Mouse (Mus musculus): ENCODE measurements at regions not wholly inside any gene's neighbourhood (a gene's known extent, or its start where the extent isn't known, plus 50 kb on each side); places are given as distances from the start of the nearest gene placed in this dataset.

DNA sequence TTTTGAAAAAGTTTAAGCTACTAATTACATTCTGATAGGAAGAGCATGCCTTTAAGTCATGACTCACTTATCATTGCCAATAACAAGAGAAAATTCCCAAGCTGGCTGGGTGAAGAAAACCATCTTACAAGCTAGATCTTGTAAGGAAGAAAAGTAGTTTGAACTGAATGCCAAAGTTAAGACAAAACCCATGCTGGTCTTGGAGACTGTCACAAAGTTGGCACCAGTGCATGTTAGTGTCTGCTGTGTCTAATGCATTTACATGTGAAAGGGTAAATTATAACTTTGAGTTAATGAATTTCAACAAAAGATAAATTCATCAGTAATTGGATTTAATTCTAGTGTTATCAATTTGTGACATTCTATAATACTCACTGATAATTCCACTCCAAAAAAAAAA is 533.6 kb upstream of the Fam241a start:
- no peak for DNase-seq (ENCODE audit: inconsistent ontology term)

DNA sequence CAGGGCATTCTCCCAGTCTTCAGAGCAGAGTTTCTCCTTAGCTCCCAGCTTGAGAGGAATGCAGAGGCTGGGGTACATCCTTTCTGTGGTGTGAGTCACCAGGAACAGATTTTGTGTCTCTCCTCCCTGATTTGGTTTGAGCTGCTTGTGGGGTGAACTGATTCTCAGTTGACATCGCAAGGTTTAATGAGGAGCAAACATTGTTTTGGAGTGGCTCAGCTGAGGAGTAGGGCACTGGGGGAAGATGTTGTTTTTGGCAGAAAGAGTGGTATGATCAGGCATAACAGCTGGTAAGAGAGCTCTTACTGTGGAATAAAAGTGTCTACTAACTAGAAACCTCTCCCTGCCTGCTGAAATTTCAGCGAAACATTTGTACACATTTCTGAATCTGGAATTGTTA is 519.4 kb upstream of the Fam241a start:
- DNase-seq (ENCODE audit: inconsistent ontology term): peak; percentile 64

DNA sequence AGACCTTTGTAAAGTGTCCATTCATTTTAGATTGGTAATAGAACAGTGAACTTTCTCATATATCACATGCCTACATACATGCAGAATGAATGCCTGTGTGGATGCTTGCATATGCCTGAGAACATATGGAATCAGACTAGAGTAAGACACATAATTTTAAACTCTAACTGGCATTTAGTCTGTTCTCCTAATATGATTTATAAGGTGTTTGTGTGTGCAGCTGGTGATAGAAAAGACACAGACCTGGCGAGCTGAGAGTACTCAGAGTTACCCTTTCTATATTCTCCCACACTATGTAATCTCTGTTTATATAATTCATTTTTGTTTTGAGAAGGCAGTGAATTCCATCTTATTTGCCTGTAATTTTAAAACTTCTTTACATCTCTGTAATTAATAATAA is 517.4 kb upstream of the Fam241a start:
- no peak for DNase-seq (ENCODE audit: inconsistent ontology term)

DNA sequence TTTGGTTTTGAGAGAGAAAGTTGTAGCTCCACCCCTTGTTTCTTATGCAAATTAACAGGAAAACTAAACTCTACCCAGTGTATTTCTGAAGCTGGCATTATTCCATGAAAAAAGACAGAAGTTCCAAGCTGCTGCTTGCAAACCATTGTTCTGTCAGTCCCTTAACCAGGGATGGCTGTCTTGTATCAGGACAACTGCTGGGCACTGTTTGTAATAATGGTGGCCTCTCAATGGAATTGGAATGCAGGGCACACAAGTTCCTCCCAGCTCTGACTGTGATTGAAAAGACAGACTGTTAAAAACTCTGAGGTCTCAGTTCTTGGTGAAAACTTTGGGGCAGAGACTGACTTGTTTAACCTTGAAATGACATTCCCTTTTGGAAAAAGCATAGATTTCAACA is 516.0 kb upstream of the Fam241a start:
- DNase-seq (ENCODE audit: inconsistent ontology term): no peak

DNA sequence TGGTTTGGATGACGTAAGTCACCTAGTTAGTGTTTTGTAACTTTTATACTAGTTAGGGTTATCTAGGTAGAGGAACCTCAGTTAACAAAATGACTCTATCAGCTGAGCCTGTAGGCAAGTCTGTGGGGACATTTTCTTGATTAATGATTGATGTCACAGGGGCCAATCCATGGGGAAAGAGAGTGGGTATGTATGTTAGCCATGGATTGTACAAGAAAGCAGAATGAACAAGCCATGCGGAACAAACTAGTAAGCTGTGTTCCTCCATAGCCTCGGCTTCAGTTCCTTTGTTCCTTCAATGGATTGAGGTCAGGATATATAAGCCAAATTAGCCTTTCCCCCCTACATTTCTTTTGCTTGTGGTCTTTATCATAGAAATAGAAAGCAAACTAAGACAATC is 498.7 kb upstream of the Fam241a start:
- no peak for DNase-seq (ENCODE audit: inconsistent ontology term)

DNA sequence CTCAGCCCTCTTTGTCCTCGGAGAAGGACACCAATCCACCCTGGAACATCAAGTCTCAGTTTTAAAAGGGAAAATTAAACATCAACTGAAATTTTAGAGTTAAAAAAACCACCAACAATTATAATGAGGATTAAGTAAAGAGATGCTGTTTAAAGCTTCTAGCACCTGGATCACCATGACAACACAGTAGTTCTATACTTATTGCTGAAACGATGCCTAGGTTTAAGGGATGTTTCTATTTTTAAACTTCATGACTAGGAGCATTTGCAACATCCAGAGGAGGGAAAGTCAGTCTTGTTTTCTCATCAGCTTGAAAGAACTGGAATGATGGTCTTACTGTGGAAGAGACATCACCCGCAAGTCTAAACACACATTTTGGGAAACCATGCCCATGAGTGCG is 484.5 kb upstream of the Fam241a start:
- DNase-seq (ENCODE audit: inconsistent ontology term): no peak

DNA sequence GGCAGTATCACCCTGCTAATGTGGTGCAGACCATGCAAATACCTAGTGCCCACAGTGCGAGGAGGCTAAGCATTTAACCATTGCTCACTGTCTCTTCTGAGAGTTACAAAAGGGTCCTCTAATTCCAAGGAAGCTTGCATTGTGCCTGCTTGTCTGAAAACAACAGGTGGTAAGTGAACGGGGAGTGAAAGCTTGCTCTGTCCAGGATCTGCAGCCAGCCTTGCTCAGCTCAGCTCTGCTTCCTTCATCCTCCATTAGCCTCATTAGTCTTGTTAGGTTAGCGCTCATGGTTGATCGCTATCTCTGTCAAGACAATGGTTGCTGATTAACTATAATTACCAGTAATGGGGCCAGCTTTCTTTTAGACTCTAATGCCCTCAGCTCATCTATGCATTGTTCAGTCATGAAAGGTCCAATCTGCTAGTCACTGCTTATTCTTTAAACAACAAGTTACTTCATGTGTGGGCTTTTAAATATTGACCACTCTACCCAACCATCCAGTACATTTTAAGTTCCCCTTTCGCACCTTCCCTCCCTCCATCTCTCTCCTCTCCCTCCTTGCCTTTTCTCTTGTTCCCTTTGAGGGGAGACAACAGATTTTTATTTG is 473.5 kb upstream of the Fam241a start:
- DNase-seq (ENCODE audit: inconsistent ontology term): peak; percentile 43

DNA sequence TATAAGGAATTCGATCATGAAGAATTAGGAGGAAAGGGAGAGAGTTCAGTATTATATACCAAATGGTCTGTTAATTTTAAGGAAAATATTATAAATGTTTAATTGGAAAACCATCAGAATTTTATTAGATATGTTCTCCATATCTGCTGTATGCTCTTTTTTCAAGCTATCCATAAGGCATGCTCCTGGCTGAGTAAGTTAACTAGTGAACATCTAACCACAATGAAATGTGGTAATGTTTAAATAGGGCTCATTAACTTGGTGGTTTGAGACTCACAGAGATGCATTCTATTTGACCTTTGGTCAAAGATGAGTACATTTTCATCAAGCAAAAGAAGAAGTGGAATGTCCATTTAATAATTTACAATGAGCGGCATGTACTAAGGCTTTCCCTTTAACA is 466.2 kb upstream of the Fam241a start:
- no peak for DNase-seq (ENCODE audit: inconsistent ontology term)

DNA sequence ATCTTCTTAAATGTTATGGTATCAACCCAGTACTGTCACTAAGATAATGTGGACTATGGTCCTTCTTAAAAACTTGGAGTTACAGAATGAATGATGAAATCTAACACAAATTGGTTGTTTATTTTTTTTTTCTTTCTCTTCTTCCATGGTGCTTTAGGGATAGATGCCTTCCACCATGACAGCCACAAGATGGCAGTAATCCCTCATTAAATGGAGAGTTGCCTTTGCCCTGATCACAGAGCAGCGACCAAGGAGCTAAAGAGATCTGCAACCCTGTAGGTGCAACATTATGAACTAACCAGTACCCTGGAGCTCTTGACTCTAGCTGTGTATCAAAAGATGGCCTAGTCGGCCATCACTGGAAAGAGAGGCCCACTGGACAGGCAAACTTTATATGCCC is 453.0 kb upstream of the Fam241a start:
- DNase-seq (ENCODE audit: inconsistent ontology term): peak; percentile 36

DNA sequence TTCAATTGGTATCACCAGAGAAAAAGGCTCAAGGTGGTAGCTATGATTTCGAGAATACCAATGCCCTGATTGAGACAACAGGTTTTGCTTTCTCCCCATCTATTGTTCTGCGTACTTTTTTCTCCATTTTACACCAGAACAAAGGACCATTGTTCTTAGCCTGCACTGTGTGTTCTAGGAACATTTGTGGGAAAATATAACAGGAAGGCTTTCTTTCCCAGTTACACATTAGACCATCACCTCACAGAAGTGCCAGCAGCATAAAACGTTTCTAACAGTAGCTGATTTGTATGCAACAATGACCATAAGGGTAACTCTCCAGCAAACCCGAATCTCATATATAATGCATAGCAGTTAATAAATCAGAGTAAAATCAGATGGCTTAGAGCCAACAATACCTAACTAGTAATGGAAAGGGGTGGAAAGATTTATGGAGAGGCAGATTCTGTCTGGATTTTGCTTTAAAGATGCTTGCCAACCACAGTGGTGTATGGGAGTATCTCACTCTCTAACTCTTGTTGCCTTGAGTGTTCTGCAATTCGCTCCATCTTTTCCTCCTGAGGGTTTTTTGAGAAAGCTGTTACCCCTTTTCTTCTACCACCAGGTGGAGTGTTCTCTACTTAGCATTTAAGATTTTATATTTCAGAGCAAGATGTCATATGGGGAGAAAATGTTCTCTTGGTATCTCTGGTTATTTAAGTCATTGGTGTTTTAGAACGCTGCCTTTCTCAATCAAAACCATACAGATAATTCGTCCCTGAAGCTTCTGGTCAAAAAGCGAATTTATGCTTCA is 451.9 kb upstream of the Fam241a start:
- no peak for DNase-seq (ENCODE audit: inconsistent ontology term)

DNA sequence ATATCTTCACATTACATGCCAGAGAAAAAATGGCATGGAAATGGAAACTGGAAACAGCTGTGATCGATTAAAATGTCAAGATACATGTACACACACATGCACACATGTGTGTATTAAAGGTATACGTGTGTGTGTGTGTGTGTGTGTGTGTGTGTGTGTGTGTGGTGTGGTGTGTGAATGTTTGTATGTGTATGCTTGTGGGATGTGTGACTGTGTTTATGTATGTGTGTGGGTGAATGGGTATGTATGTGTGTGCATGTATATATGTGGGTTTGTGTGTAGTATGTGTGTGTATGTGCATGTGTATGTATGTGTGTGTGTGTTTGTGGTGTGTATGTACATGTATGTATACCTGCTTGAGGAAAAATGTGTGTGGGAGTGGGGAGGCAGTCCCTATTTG is 441.4 kb upstream of the Fam241a start:
- no peak for DNase-seq (ENCODE audit: inconsistent ontology term)

DNA sequence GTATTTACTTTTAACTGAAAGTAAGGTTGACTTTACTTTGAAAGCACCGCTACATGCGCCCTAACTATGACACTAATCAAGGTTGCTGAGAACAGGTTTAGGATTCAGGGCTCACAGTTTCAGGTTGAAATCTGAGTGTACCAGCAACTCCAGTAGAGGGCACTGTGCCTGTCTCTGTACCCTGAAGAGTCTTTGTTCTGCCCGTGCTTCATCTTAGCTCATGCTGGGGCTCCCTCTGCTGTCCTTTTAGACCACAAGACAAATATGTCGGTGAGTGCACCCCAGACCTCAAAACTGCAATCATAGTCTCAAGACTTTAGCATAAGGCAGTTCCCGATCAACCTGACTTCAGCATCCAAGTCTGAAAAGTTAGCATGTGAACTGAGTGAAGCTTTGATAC is 440.9 kb upstream of the Fam241a start:
- DNase-seq (ENCODE audit: inconsistent ontology term): peak; percentile 79

DNA sequence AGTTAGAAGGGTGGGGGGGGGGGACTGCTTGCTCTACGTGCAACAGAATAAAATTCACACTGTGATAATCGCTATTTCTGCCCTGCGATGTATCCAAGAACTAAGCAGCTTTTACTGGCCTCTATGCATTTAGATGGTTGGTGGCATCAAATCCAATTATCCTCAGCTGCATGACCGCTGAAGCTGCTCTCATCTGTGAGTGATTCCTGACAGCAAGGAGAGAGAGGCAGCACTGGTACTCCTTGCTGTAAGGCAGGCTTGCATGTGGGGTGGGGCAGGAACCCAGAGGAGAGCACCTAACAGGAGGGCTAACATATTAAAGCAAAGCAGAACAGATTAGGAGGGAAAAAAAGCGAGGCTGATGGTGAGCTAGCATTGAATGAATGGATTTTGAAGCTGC is 431.6 kb upstream of the Fam241a start:
- DNase-seq (ENCODE audit: inconsistent ontology term): no peak

DNA sequence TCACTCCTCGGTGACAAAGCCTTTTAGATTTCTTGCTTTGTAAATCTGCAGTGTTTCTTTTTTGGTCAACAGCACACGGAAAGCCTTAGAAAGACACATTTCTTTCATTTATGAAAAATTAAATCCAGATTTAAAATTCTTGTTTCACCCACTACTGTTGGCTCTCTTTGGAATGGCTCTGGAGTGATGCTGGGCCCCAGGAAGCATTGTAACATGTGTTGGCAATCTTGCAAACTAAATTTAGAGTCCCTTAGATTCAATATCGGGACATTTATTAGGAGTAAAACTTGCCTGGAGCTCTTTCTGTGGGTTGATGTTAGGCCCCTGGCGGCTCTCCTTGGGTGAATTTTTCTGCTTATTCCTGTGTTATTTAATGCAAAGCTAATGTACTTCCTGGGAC is 405.2 kb upstream of the Fam241a start:
- DNase-seq (ENCODE audit: inconsistent ontology term): no peak

DNA sequence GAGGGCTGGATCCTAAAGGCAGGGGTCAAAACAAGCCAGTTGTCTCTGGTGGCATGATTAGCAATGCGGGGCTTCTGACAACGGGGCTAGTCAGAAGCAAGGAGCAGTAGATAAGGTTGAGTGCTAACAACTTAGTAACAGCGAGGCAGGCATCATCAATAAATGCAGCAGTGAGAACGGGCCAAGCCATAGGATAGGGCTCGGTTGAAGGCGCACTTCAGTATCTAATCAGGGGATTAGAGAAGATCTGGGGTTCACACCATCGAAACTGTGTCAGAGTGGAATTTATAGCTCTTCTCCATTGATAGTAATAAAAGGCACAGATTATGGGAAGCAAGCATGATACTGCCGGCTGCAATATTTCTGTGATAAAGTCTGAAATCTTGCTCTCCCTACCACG is 402.0 kb upstream of the Fam241a start:
- no peak for DNase-seq (ENCODE audit: inconsistent ontology term)

DNA sequence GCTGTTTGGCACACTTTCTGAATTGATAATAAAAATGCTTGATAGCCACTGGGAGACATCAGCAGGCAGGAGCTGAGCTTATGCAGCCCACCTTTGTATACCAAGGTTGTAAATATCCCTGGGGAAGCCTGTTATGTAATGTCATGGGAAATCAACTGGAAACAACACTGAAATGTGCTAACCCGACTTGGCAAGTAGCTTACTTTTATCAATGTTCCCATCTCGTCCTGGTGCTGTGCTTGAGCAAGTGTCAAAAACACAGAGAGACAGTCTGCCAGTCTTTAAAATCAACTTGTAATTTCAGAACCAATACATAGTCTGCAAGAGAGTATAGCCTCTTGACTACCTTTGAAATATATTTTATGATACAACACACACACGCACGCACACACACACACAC is 391.7 kb upstream of the Fam241a start:
- DNase-seq (ENCODE audit: inconsistent ontology term): no peak

DNA sequence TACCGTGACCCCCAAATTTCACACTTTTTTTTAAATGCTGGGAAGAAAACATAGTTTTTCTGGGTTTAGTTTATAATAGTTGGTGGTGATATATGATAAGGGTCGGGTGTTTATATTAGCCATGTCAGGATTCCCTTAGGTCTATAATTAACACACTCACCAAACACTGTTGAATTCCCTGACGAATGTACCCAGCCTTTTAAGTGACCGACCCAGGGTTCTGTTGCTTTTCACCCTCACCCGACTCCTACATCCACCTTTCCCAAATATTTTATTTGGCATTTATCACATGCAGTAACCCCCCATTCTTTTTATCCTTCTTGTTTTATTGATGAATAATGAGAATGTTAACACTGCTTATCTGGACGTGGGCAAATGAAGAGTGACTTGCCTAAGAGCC is 389.1 kb upstream of the Fam241a start:
- DNase-seq (ENCODE audit: inconsistent ontology term): no peak

DNA sequence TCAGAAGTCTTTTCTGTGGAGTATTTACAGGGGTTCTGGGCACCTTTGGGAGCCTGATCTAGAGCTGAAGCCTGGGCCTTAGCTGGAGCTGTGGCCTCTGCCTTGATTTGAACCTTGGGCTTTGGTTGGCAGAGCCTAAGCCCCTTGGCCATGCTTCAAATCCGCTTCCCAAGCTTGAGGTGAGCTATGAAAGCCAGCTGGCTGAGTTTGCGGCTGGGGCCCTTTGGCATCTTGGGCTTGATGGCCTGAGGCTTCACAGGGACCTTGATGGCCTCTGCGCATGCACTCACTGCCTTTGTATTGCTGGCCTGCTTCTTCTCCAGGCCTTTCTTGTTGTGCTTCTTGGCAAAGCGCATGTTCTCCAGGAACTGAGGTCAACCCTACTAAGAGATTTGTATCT is 384.5 kb upstream of the Fam241a start:
- no peak for DNase-seq (ENCODE audit: inconsistent ontology term)

DNA sequence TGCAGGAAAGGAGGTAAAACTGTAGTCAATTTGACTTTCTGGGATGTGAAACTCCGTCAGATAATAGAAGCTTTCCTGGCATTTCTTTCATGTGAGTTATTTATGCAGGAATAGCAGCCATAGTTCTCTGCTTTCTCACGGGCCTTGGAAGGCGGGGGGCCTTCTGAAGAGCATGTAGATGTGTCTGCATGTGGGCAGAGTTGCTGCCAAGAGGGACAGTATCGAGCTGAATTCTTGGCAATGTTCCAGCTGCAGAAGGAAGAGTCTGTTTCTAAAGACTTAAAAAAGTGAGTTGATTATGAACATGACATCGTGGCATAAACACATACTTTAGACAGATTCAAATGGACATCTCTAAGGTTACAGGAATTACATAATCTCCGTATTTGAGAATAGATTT is 374.5 kb upstream of the Fam241a start:
- DNase-seq (ENCODE audit: inconsistent ontology term): peak; percentile 87

DNA sequence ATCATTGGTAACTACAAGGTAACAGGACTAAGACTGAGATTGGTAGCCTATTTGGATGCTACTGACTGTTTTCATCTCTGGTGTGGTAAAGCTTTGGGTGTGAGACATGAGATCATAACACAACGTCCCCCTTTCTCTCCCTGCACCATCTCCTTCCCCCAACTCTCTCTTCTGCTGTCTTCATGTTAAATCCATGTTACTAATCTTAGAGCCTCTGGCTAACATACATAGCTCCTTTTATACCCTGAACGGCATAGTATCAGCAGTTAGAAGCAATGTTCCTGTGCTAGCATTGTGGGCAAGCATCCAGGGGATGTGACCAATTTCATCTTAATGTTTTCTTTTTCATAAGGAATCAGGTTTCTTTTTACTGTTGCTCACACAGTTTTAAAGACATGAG is 365.1 kb upstream of the Fam241a start:
- DNase-seq (ENCODE audit: inconsistent ontology term): no peak

DNA sequence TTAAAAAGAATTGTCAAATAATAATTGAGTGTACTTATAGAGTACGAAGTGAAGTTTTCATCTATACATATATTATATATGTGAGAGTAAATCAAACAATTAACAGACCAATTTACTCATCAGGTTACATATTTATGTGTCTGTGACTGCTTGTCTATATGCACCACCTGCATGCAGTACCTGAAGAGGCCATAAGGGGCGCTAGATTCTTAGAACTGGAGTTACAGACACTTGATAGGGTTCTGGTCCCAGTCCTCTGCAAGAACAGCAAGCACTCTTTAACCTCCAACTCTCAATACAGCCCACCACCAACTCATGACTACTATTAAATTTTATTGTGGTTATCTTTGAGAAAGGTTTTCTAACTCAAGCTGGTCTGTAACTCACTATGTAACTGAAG is 351.7 kb upstream of the Fam241a start:
- DNase-seq (ENCODE audit: inconsistent ontology term): no peak

DNA sequence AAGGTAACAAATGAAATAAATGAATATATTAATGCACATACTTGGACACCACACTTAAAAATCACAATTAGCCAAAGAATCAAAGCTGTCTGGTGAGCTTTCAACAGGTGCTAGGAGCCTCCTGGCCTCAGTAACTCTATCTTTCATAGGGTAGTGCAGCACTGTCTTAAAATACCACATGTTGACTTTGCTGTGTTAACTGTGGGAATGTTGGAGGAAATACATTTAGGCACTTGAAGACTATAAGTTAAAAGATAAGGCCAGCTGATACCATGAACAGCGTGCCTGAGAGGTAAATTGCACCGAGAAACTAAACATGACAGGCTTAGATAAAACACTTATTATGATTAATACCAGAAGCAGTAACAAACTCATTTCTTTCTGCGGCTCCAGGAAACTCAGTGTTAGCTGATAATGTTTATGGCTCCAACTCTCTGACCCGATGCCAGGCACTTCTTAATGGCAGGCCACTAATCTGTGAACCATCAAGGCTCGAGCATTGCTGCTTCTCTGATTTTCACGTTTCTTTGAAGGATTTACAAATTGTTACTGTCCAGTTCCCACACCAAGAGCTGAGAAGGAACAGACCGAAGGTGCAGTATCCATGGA is 343.8 kb upstream of the Fam241a start:
- DNase-seq (ENCODE audit: inconsistent ontology term): no peak

DNA sequence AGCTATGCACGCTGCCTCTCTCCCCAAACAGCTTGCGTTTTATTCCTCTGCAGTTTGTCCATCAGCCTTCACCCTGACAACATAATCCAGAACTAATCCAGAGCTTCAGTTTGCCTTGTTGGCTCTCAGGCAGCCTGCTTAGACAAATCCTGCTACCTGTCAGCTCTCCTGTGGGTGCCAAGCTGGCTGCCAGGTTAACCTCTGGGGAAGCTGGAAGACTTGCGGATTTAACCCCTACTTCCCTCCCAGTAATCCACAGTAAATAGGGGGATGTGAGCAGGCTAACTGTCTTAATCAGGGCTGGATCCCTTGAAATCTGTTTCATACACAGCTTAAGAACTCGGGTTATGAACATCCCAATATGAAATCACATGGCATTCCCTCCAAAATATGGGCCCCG is 334.3 kb upstream of the Fam241a start:
- DNase-seq (ENCODE audit: inconsistent ontology term): no peak
